Mouse (Mus musculus): Measurements from ENCODE around the gene Mrpl46.

GRCm38 (mm10) chr7:78785906-78786305 is 2.6 kb upstream of the Mrpl46 start:
- TF ChIP-seq POLR2A (IDR thresholded peaks at IDR 0.05; ENCODE audit: insufficient read depth, low read length) = no peak
- no peak for TF ChIP-seq CTCF (IDR thresholded peaks at IDR 0.05; ENCODE audit: low read depth, low read length)
